Mouse (Mus musculus) urinary bladder, adult 2 months (tissue): ENCODE data around the gene Ncoa4. TPM values are rescaled to one million over a fixed set of nuclear protein-coding genes. Genes with fewer than 3 reads are reported as not detected.

Source experiments
- DNase-seq: peaks from one replicate; pipeline ENCODE4 v3.0.0; 2022; ENCODE audit warnings: low spot score
- polyA plus RNA-seq: library from polyadenylated mRNA; depleted of rRNA; stranded (reverse); fragments of >200 nt; gene quantifications from 2 replicates; pipeline ENCODE4 v1.2.3, GENCODE M21; 2012; rRNA removed

Ncoa4 gene
- polyA plus RNA-seq, 1 experiment: 77.0 TPM

DNA sequence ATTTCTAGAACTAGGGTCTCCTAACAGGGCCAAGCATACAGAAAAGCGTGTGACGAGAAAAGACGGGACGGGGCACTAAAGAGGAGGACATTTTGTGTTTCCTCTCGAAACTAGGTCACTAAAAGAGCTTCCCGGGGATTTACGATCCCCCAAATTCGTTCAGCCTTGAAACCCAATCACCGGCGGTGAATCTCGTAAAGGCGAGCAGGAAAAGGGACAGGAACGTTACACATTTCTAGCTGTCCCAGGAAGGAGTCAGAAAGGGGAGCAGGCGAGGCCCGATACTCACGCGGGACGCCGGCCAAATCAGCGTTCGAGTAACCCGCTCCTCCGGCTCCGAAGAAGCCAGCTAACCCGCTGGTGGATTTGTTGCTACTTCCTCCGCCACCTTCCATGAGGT is 41.7 kb downstream of the Ncoa4 start:
- DNase-seq: no peak

DNA sequence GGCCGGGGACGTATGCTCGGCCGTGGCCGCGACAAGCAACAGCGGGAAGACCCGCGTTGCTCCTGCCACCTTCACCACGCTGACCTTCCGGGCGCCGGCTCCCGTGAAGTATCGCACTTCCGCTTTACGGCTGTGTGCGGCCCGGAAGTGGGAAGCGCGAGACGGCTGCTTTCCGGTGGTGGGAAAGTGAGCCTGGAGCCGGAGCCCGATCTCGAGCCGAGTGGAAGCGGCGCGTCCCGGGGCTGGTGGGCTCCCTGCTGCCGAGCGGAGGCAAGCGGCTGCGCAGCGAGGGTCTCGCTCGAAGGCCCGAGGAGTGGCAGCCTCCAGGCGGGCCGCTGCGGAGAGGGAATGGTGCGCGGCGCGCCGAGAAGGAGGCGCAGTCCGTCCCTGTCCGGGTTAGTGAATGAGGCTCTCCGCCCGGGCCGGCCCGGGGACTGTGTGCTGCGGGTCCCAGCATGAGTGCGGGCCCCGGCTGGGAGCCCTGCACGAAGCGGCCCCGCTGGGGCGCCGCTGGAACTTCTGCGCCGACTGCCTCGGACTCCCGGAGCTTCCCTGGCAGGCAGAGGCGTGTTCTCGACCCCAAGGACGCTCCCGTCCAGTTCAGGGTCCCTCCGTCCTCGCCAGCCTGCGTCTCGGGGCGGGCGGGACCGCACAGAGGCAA is 42.3 kb downstream of the Ncoa4 start, which contains the start of the genes Timm23 and Parg:
Gene Timm23 (minus strand): TSS at position 108 of the 661 bp plus-strand sequence.
Gene Parg (plus strand): TSS at position 159 of the 661 bp plus-strand sequence.
- peak; percentile 79 for DNase-seq

DNA sequence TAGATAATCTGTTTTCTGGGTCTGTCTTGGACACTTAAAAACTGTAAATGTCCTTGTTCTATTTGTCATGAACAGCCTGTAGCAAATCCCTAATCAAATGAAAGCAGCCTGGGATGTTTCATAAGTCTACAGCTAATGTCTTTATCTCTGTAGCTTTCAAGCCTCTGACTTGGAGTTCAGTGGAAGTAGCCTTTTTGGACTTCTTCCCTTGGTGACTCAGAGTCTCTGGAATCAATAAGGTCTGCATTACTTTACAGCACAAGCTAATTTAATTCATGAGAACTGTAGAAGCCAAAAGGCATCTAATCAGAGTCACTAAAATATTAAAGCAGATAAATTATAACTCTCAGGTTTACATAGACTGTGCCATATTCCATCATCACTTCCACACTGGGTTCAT is 66.9 kb downstream of the Ncoa4 start:
- no peak for DNase-seq

DNA sequence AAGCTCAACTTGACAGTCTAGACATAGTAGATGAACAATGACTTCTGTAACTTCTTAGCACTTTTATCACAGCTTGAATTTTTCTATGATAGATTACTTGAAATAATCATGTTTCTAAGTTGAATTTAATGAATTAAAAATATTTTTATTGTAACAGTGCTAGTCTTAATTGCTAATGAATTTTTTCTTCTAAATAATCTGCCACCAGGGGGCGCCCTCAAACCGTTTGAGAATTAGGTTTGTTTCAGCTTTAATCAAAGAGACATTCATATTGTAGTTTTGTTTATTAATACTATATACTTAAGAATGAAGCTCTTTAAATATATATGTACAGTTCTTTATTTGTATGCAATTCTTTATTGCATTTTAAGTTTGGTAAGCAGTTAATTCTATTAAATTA is 69.3 kb downstream of the Ncoa4 start:
- no peak for DNase-seq

Other genes starting within 250 kb of the Ncoa4 start
- 14.0 and 20.8 TPM in 2 replicates for gene Galnt15, start 130.9 kb upstream of the Ncoa4 start, polyA plus RNA-seq
- 19.9 and 21.9 TPM in 2 replicates for gene Oxnad1, start 74.5 kb upstream of the Ncoa4 start, polyA plus RNA-seq
- gene Dph3, start 74.1 kb upstream of the Ncoa4 start, polyA plus RNA-seq: 35.7 and 48.1 TPM in 2 replicates
- not detected in 2 replicates for gene Msmb, start 17.8 kb upstream of the Ncoa4 start, polyA plus RNA-seq
- gene Timm23, start 42.0 kb downstream of the Ncoa4 start, polyA plus RNA-seq: 83.2 and 92.1 TPM in 2 replicates
- 11.4 and 14.3 TPM in 2 replicates for gene Parg, start 42.1 kb downstream of the Ncoa4 start, polyA plus RNA-seq
- 0.50 and 0.87 TPM in 2 replicates for gene Ogdhl, start 162.2 kb downstream of the Ncoa4 start, polyA plus RNA-seq
- not detected in 2 replicates for gene 1700024G13Rik, start 228.5 kb downstream of the Ncoa4 start, polyA plus RNA-seq